Mouse (Mus musculus): ENCODE measurements at regions not wholly inside any gene's neighbourhood (a gene's known extent, or its start where the extent isn't known, plus 50 kb on each side); places are given as distances from the start of the nearest gene placed in this dataset.
A peak's percentile ranks its signal among the peaks of the same experiment; 100 is the strongest.

DNA sequence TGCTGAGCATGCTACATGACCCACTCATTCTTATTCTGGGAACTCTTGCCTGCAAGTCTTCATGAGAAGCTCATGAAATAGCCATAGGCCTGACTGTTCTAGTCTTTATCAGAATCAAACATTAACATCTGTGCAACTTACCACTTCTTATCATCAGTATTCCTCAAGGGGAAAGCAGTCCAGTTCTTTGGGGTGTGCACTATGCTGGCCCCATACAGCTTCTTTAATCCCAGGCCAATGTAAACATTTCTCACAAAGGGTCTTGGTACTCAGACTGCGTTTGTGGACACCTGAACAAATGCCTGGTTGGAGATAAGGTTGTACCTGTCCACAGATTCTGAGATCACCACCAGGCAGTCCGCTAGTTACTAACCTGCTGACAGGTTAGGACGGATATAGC is 51.3 kb downstream of the 3110018I06Rik start:
- no peak for DNase-seq (ENCODE audit: low read depth, low spot score)

DNA sequence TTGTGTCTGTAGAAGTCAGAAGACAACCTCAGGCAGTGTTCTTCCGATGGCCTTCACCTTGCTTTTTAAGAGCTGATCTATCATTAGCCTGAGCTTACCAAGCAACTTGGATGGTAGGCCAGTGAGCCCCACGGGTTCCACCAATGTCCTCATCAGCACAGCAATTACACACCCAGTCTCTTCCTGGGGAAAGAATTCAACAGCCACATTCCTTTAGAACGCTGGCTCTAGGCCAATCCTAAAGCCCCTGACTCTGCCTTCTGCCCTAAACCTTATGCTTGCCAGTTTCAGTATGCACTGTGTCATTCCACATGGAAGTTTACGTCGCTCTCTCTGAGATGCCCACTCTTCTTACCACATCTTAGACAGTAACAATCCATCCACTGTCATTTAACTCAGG is 52.8 kb downstream of the 3110018I06Rik start:
- DNase-seq (ENCODE audit: low read depth, low spot score) = no peak

DNA sequence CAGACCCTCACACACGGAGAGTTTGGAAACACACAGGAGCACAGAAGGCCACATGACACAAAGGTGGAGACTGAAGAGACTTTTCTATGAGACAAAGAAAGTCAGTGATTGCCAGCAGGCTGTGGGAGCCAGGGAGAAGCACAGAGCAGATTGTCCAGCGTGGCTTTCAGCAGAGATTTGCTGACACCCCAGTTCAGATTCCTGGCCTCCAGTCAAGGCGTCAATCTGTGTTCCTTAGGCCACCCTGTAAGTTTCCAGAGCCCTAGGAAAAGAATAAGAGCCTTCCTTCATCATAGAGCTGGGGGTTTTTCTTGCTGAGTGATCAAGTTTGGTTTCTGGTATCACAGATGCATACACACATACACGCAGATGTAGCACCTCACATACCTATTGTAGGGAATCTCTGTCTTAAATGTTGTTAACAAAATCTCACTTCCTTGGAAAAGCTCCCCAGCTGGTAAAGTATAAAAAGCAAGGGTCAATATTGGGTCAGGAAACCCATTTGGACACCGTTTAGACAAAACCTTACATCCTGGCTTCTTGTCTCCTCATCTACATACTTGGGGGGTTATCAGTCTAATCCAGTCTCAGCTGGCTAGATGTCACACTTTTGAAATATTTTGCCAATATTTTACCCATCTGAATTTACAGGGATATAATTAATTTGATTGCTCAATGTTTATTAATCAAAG is 58.9 kb downstream of the 3110018I06Rik start:
- no peak for DNase-seq (ENCODE audit: low read depth, low spot score)

DNA sequence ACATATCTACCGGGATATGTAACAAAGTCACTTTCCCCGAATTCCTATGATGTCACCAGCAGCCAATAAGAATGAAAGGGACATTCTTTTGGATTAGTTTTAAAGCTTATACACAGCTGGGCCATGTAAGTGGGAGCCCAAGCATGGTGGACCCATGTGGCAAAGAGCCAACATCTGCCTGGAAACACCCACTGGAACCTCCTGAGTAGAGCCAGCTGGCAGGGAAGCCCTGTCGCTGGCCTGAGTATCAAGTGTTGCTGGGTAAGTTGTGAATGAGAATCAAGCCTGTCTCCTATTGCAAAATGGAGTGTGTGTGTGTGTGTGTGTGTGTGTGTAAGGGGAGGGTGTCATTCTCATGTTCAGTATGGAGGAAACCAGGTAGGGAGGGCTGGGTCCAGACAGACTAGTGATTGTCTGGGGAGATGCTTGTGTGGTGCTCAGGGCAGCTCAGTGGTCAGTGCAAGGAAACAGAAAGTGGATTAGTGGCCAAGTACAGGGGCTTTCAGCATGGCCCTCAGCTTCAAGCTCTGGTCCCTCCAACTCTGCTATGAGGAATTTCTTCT is 59.5 kb downstream of the 3110018I06Rik start:
- no peak for DNase-seq (ENCODE audit: low read depth, low spot score)

DNA sequence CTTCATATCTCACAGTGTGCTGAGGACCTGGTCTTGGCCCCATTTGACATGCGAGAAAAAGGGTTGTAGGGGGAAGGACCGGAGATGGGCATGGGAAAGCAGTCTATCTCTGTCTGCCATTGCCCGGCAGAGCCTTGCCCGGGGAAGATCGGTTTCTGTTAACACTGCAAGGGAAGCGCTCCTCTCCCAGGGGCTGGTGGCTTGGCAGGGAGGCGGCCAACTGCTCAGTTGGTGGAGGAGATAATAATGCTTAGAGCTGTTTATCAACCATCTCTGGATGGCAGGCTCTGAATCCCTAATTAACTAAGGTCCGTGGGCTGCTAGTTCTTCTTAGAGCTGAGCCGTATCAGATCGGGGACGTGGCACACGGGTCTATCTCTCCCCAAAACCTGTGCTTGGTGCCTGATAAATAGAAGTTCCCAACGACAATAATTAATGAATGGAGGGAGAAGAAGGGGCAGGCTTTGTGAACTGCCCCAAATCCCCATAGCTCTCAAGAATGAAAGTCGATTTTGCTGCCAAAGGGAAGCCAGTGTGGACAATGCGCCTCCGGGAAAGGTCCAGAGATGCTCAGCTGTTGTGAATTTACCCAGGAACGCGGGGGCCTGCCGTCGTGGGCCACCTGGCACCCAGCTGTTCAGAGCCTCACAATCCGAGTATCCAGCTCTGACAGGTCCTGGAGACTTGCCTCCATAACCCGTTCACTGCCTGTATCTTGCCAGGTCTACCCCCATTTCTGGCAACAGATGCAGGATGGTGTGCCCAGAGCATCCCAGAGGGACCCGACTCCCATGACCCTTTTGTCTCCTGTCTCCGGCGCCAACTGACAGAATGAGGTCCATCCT is 61.2 kb downstream of the 3110018I06Rik start:
- DNase-seq (ENCODE audit: low read depth, low spot score) = no peak

DNA sequence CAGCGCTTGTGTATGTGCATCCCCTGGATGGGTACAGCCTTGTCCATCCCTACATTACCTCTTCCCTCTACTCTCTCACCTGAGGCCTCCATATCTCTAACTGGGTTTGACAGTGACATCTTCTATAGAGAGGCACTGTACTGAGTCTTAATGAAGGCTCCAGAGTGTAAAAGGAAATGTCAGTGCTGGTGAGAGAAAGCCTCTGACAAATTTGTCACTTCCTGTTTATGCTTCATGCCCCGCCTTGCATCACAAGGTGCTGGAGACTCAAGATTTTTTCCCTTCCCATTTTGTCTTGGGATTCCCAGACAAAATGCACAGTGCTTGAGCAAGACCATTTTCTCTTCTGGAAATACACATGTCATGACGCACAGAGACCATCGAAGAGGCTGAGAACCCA is 70.8 kb downstream of the 3110018I06Rik start:
- peak; percentile 63 for DNase-seq (ENCODE audit: low read depth, low spot score)

DNA sequence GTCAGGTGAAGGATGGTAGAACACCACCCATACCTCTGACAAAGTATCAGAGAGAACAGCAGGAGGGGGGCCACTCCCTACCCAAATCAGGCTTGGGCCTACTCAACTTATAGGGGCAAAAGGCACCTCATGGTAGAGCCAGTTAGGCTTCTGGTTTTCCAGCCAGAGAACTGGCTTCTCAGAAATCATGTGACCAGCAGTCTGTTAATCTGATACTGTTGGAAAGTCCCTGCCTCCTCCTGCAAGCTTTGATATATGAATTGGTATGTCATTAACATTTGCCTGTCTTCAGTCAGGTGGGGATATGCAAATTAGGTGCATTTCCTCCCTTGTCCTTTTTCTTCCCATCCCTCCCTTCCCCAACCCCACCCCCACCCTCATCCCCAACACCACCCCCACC is 71.7 kb downstream of the 3110018I06Rik start:
- peak; percentile 77 for DNase-seq (ENCODE audit: low read depth, low spot score)

DNA sequence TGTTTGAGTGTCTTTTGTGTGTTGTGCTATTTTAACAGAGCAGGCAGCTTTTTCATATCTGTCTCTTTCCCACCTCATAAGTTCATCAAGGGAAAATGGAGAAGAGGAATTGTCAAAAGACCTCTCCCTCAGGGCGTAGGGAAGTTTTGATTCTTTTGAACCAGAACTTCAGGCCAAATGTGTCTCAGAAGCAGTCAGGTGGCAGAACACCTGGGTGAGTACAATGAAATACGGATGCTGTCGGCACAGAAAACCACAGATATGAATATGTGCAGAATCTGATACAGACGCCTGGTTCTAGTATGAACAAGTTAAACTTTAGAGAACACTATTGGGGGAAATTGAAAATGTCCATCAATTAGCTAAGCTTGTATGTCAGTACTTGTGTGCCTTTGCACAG is 84.2 kb downstream of the 3110018I06Rik start:
- DNase-seq (ENCODE audit: low read depth, low spot score) = no peak

DNA sequence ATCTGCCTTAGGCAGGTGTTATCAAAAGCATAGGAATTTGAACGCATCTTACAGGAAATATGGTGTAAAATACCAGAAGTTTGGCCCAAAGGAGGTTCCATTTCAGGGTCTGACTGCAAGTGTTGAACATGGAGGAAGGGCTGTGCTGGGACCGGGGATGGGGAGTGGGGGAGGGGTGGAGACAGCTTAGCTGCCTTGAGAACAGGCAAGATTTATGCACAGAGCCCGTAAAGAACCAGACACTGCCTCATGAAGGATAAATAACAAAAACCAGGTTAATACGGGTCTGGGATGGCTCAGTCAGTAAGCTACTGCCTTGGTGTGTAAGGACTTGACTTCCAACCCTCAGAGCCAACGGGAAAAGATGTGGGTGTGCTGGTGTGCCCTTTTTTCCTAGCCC is 91.1 kb downstream of the 3110018I06Rik start:
- no peak for DNase-seq (ENCODE audit: low read depth, low spot score)

DNA sequence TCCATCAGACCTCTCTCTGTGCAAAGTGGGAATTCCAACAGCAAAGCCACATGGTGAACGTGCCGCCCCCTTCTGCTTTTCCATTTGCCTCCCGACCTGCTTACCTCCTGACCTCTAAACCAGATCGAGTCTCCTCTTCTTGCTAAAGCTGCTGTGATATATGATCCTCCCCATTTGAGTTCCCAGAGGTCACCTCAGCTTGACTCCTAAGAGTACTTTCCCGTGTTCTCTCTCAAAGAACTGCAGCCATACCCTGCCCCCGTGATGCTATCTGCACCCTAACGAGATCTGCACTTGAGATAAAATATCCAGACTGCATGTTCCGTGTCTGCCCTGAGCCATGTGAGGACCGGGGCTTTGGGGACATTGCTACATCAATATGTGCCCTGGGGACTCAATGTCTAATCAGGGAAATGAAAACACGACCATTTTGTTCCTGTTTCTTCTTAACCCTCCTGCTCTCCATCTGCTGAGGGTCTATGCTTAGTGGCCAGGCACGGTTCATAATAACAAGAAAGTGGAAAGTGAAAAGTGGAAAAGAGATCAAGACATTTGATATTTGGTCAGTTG is 94.8 kb downstream of the 3110018I06Rik start:
- DNase-seq (ENCODE audit: low read depth, low spot score) = no peak

DNA sequence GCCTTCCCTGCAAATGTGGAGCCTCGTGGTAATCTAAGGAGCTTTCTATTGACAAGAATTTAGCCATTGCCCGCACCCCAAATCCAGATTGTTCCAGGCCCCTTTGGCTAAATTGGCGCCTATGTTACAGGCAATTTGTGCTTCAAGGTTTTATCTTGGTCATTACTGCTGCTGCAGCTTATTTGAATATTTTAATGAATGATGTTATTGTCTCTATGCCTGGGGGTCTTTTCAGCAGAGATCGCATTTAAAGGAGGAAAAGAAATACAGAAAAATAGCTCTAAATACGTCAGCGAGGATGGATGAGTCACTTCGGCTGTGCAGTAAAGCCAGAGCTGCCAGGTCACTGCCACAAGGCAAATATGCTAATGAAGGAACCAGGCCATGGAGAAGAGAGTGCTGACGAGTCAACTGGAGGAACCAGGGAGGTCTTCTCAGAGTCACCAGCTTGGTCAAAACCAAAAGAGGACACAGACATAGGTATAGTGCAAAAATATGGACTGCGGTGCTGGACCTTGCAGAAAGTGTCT is 97.3 kb downstream of the 3110018I06Rik start:
- DNase-seq (ENCODE audit: low read depth, low spot score) = no peak

DNA sequence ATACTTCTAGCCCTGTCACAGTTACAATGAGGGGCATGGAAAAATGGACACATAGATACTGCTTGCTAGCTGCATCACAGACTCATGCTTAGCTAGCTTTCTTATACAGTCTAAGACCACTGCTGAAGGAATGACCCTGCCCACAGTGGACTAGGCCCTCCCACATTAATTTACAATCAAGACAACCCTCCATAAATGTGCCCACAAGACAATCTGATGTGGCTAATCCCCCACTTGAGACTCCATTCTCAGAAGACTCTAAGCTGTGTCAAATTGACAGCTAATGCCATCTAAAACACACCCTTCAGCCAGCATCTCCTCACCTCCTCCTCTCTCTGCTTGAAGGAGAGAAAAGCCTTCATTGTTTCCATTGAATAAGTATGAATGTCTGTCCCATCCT is 107.8 kb downstream of the 3110018I06Rik start:
- no peak for DNase-seq (ENCODE audit: low read depth, low spot score)

DNA sequence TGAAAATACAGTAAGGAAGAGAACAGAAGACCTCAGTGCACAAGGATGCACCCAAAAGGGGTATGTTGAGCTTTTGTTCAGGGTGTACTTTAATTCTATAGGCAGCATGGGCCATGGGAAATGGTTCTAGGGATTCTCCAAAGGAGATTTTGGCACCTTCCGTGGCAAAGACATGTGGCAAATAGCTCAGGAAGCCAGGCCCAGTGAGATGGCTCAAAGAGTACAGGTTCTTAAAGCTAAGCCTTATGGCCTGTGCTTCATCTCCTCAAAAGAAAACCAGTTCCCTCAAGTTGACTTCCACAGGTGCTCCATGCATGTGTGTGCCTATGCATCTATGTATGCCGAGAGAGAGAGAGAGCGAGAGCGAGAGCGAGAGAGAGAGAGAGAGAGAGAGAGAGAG is 112.1 kb downstream of the 3110018I06Rik start:
- no peak for DNase-seq (ENCODE audit: low read depth, low spot score)

DNA sequence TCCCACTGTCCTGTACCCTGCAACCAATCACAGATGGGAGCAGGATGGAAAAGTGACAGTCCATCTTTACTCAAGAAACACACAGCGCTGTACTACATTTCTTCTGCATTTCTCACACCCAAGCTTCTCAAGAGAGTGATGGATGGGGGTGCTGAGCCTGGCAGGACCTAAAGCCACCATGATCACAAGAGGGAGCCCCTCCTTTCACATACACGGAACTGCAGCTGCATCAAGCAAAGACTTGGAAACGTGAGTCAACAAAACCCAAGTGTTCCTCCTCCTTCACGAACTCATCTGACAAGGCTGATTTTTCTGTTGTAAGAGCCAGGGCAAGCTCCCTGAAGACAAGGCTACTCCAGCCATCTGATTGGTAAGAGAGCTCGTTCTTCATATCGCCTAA is 120.5 kb downstream of the 3110018I06Rik start:
- no peak for DNase-seq (ENCODE audit: low read depth, low spot score)

DNA sequence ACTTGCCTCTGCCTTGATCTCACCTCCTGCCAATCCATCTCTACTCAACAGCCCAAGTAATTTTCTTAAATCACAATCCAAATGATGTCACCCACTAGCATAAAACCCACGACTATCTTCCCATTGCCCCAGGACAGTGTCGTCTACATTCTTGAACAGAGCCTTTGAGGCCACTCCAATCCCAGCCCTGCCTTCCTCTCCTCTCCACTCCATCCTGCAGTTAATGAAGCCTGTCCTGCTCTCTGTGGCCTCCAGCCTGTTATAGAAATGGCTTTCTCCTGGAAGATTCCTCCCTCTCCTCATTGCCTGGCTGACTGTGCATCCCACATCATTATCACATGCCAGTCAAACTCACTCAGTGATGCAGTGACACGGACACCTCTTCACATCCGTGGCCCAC is 121.6 kb downstream of the 3110018I06Rik start:
- no peak for DNase-seq (ENCODE audit: low read depth, low spot score)

DNA sequence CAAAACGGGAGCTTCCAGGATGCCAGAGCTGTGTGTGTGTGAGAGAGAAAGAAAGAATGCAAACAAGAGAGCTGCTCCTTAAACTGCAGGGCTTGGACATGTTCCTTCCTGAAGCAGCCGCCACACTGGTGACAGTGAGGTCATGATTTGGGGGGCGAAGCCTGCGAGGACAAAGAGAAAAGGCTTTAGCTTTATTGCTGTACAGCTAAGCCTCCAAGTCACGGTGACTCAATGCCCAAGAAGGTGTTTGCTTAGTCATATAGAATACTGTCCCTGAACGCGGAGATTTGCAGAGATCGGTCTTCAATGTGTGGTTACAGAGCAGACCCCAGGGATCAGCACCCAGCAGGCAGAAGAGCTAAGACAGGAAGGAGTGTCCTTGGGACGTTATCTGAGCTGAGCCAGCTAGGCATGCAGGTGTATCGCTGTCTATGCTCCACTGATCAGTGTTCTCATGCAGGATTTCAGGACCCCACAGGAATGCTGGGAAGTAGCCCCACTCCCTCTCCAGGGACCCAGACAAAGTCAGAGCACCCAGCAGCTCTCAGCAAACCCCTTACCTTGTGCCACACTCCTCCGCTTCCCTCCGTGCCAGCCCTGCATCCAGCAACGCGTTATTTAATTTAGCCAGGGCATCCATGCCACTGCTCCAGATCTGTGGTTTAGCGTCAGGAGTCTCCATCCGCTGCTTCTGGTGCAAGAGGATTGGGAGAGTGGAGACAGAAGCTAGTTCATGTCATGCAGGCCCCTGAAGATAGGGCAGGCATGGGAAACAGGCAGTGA is 129.0 kb downstream of the 3110018I06Rik start:
- DNase-seq (ENCODE audit: low read depth, low spot score) = no peak

DNA sequence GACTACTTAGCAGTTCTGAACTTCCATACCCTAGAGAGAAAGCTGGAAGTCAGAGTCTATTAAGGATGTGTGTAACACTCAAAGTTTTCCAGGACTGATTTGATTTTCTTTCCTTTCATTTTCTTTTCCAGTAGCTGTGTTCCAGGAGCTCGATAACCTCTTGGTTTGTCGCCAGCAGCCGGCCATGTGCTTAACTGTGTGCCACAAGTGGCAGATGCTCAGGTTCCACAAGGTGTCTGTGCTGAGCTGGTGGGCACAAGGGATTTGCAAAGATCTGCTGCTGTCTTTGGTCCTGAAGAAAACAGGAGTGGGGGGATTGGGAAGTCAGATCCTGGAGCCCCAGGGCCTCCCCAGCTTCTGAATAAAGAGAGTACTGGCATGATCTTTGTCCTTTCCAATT is 136.0 kb downstream of the 3110018I06Rik start:
- DNase-seq (ENCODE audit: low read depth, low spot score) = no peak

DNA sequence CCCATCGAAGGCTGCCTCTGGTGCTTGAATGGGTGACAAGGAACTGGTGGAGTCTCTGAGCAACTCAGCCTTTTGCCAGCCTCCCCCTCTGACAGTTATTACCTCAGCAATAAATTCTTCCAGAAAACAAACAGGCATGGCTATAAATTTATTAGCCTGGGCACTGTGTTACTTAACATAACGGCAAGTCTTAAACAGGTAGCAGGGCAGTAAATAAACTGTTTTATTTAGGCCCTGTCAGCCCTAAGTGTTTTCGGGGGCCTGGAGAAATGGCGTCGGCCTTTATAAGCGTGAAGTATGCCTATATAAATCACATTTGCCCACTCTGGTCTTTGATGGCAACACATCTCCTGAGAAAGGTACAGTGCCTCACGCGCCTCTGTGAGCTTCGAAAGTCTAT is 159.6 kb downstream of the 3110018I06Rik start:
- no peak for DNase-seq (ENCODE audit: low read depth, low spot score)

DNA sequence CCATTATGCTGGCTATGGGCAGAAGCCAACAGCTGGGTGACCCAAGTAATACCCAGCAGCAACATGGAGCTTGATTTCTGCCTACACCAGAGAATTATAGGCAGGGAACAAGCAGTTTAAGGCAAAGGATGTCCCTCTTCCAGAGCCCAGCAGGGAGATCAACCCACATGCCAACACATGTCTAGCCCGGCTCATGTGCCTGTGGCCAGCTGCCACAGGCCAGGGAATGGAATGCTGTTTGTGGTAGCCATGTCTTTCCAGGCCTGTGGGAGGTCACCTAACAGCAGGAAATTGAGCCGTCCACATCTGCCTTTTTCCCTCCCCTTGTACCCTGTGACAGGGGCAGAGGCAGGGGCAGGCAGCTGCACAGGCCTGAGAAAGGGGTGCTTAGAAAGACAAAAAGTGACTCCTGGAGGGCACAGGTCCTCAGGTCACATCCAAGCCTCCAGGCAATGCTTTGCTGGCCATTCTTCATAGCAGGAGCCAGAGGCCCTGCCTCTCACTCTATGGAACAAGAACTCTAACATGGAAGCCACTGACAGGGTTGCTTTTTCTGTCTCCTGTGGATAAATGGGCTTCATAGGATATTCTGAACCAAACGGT is 163.8 kb downstream of the 3110018I06Rik start:
- no peak for DNase-seq (ENCODE audit: low read depth, low spot score)

DNA sequence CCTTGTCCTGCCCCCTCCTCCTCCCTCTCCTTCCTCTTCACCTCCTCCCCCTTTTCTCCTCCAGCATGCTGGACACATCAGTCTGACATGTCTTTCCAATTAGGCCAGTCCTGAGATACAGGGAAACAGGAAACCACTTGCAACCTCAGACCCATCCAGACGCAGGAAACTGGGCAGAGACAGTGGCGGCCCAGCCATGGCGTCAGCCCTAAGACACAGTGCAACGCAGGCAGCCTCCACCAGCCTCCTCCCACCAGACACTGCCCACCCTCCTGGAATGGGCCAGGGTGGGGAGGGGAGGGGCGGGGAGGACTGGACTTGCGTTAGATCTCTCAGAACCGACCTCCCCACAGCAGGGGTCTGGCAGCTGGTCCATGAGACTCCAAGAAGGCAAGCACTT is 164.7 kb downstream of the 3110018I06Rik start:
- no peak for DNase-seq (ENCODE audit: low read depth, low spot score)

DNA sequence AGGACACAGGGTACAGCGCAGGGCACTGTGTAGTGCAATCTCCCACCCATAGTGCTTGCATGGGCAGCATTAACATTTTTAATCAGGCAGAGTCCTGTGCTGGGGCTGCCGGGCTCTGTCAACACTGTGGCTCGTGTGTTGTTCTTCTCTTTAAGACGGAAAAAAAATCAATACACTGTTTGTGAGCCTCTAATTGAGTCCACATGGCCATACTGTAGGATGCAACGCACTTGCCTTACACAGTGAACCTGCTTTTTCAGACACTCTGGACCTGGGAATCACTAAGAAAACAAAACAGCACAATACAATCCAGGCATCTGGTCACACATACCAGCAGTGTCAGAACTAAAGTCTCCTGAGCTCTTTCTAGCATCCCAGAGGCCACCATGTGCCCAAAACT is 168.4 kb downstream of the 3110018I06Rik start:
- no peak for DNase-seq (ENCODE audit: low read depth, low spot score)
